In the genomic region with DNA sequence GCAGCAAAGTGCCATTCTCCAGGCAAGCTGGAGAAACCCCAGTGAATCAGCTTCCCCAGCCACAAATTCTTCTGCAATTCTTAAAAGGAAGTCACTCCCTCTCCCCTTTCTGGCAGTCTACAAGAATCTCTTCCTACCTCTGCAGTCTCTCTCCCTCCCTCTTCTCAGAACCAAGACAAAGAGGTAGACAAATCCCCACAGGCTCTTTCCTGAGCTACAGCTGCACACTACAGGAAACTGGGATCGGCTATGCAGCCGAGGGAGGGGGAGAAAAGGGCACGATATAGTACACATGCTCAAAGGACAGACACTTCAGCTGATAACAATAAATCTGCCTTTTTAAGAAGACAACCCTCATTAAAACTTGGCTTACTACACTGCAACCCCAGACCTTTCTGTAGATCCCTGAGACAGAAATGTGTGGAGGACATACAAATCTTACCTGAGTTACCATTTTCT, we compare ENCODE assay signal across 8 mouse cellular contexts.
DNase-seq lines count a peak whose midpoint lies in the region; ATAC-seq and TF ChIP-seq lines count a peak whose summit lies in the region.

No protein-coding gene starts in this region.

- no peaks in the 10 kb centered on the region for H3K27me3 ChIP-seq in C2C12 (ENCODE audit: control insufficient read depth, insufficient read depth, insufficient read length)
- H3K27me3 ChIP-seq in embryonic facial prominence, embryonic 15.5 days, result no peaks in the 10 kb centered on the region
- no peaks in the 10 kb centered on the region for H3K27me3 ChIP-seq in hindbrain, embryonic 13.5 days
- no peaks in the 10 kb centered on the region for H3K27me3 ChIP-seq in liver, embryonic 13.5 days
- no peaks in the 10 kb centered on the region for H3K27me3 ChIP-seq in stomach, embryonic 15.5 days (replicated peaks)

- in situ Hi-C loops in ES-E14 (cut with MboI; ENCODE audit: low sequenced_read_pairs in 2 of 2, unreplicated experiment in 2 of 2), result no loop called here

- H3K9ac ChIP-seq in ES-E14 (ENCODE audit: insufficient read depth, low read depth, low read length, poor library complexity, severe bottlenecking), result peak overlapping the region; percentile 48; the same call in 1 of the 2 replicates
- peak overlapping the region; percentile 39 for H3K9ac ChIP-seq in embryonic facial prominence, embryonic 15.5 days
- H3K9ac ChIP-seq in hindbrain, embryonic 13.5 days, result peak overlapping the region; percentile 94
- peak overlapping the region; percentile 54 for H3K9ac ChIP-seq in liver, embryonic 13.5 days
- H3K9ac ChIP-seq in stomach, embryonic 15.5 days, result peak overlapping the region; percentile 50

- TF ChIP-seq CTCF in C2C12 (IDR thresholded peaks at IDR 0.05; ENCODE audit: control insufficient read depth, insufficient read depth, insufficient read length), result no peak

- H3K9me3 ChIP-seq in ES-E14 (ENCODE audit: control insufficient read depth, insufficient read depth, low read depth, low read length), result no peaks in the 10 kb centered on the region
- H3K9me3 ChIP-seq in embryonic facial prominence, embryonic 15.5 days (replicated peaks), result no peaks in the 10 kb centered on the region
- H3K9me3 ChIP-seq in hindbrain, embryonic 13.5 days, result no peaks in the 10 kb centered on the region
- no peaks in the 10 kb centered on the region for H3K9me3 ChIP-seq in liver, embryonic 13.5 days (replicated peaks)
- no peaks in the 10 kb centered on the region for H3K9me3 ChIP-seq in stomach, embryonic 15.5 days

- H3K4me2 ChIP-seq in embryonic facial prominence, embryonic 15.5 days (replicated peaks), result peak overlapping the region; percentile 60
- H3K4me2 ChIP-seq in hindbrain, embryonic 13.5 days, result peak overlapping the region; percentile 95
- H3K4me2 ChIP-seq in liver, embryonic 13.5 days, result peak overlapping the region; percentile 55
- H3K4me2 ChIP-seq in stomach, embryonic 15.5 days, result peak overlapping the region; percentile 49

- peak; percentile 70; the same call in 1 of the 2 replicates for ATAC-seq in embryonic facial prominence, embryonic 15.5 days (ENCODE audit: insufficient number of reproducible peaks, low FRiP score, low TSS enrichment, low read depth)
- ATAC-seq in hindbrain, embryonic 13.5 days (ENCODE audit: low FRiP score), result peak; percentile 75
- no peak for ATAC-seq in liver, embryonic 13.5 days (ENCODE audit: low read depth)
- ATAC-seq in stomach, embryonic 15.5 days (ENCODE audit: insufficient read depth, low FRiP score, low read depth), result peak; percentile 51; the same call in 1 of the 2 replicates

- 0% methylated on average over 3 of the region's 3 CpGs for WGBS in embryonic facial prominence, embryonic 15.5 days
- 0% methylated on average over 3 of the region's 3 CpGs for WGBS in hindbrain, embryonic 13.5 days
- WGBS in liver, embryonic 13.5 days (ENCODE audit: insufficient replicate concordance), result 0% methylated on average over 3 of the region's 3 CpGs
- 0% methylated on average over 3 of the region's 3 CpGs for WGBS in stomach, embryonic 15.5 days

- peaks cover 73% of the 10 kb centered on the region for H3K79me2 ChIP-seq in C2C12 (ENCODE audit: control insufficient read depth, insufficient read depth)

- peak overlapping the region; percentile 75; the same call in 1 of the 2 replicates for H3K27ac ChIP-seq in ES-E14 (ENCODE audit: insufficient read depth, low read depth, low read length, poor library complexity, severe bottlenecking)
- H3K27ac ChIP-seq in embryonic facial prominence, embryonic 15.5 days (replicated peaks), result peak overlapping the region; percentile 96
- H3K27ac ChIP-seq in hindbrain, embryonic 13.5 days, result peak overlapping the region; percentile 98
- H3K27ac ChIP-seq in liver, embryonic 13.5 days, result peak overlapping the region; percentile 69
- peak overlapping the region; percentile 97 for H3K27ac ChIP-seq in stomach, embryonic 15.5 days

- H3K79me3 ChIP-seq in C2C12 (ENCODE audit: low read depth), result peaks cover 49% of the 10 kb centered on the region

- H3K36me3 ChIP-seq in C2C12 (ENCODE audit: control insufficient read depth, insufficient read depth) (peaks cover 13% of the 10 kb centered on the region), ES-E14 (ENCODE audit: control insufficient read depth, insufficient read depth, low read length, poor library complexity, severe bottlenecking) (no peaks in the 10 kb centered on the region)
- no peaks in the 10 kb centered on the region for H3K36me3 ChIP-seq in embryonic facial prominence, embryonic 15.5 days
- no peaks in the 10 kb centered on the region for H3K36me3 ChIP-seq in hindbrain, embryonic 13.5 days
- H3K36me3 ChIP-seq in liver, embryonic 13.5 days, result no peaks in the 10 kb centered on the region
- no peaks in the 10 kb centered on the region for H3K36me3 ChIP-seq in stomach, embryonic 15.5 days

- H3K4me1 ChIP-seq in ES-E14 (ENCODE audit: control insufficient read depth in 2 of 2, insufficient read depth in 2 of 2, low read length in 2 of 2, poor library complexity in 1 of 2), result peaks cover 8 to 29% of the 10 kb centered on the region in 2 experiments; a peak in 3 of 4 replicates
- peaks cover 55% of the 10 kb centered on the region for H3K4me1 ChIP-seq in embryonic facial prominence, embryonic 15.5 days
- H3K4me1 ChIP-seq in hindbrain, embryonic 13.5 days (replicated peaks), result peaks cover 50% of the 10 kb centered on the region
- peaks cover 36% of the 10 kb centered on the region for H3K4me1 ChIP-seq in liver, embryonic 13.5 days (replicated peaks)
- H3K4me1 ChIP-seq in stomach, embryonic 15.5 days, result peaks cover 46% of the 10 kb centered on the region

- H3ac ChIP-seq in C2C12 (ENCODE audit: control insufficient read depth, insufficient read length, low read depth), result peak overlapping the region; percentile 72

- peak overlapping the region; percentile 52 for H3K4me3 ChIP-seq in C2C12 (ENCODE audit: insufficient read depth, poor library complexity, severe bottlenecking)
- peak overlapping the region; percentile 59 to 63 for H3K4me3 ChIP-seq in ES-E14 (ENCODE audit: insufficient read depth in 1 of 2, low read depth in 1 of 2, low read length in 2 of 2, poor library complexity in 1 of 2, severe bottlenecking in 1 of 2)
- H3K4me3 ChIP-seq in embryonic facial prominence, embryonic 15.5 days (replicated peaks), result peak overlapping the region; percentile 53
- peak overlapping the region; percentile 75 for H3K4me3 ChIP-seq in hindbrain, embryonic 13.5 days
- peak overlapping the region; percentile 53 for H3K4me3 ChIP-seq in liver, embryonic 13.5 days (replicated peaks)
- peak overlapping the region; percentile 62 for H3K4me3 ChIP-seq in stomach, embryonic 15.5 days (replicated peaks)

- peak; percentile 26 for DNase-seq in ES-E14 (ENCODE audit: low read depth, low spot score)
- DNase-seq in liver, embryonic 13.5 days, result no peak
- DNase-seq in gastrocnemius, adult 8-10 months (ENCODE audit: low spot score in 2 of 2), result no peak
- no peak for DNase-seq in ovary, postnatal 10 days (ENCODE audit: low spot score)

TF ChIP-seq in C2C12, 6 proteins besides CTCF, POLR2A, EP300 and RAD21:
- no peak for TF ChIP-seq MAX (IDR thresholded peaks at IDR 0.05)
- TF ChIP-seq CEBPB (IDR thresholded peaks at IDR 0.05; ENCODE audit: low read depth), result no peak
- no peak for TF ChIP-seq FOSL1 (IDR thresholded peaks at IDR 0.05; ENCODE audit: insufficient read depth, low read length, poor library complexity, severe bottlenecking)
- TF ChIP-seq MYOG (IDR thresholded peaks at IDR 0.05; ENCODE audit: control insufficient read depth, extremely low read depth, insufficient read length), result no peak
- no peak for TF ChIP-seq USF1 (IDR thresholded peaks at IDR 0.05; ENCODE audit: low read depth)
- no peak for TF ChIP-seq MYOD1 (IDR thresholded peaks at IDR 0.05; ENCODE audit: control insufficient read depth, insufficient read length, low read depth)

TF ChIP-seq in ES-E14, 5 proteins besides CTCF, POLR2A, EP300 and RAD21:
- TF ChIP-seq ZC3H11A (IDR thresholded peaks at IDR 0.05; ENCODE audit: borderline replicate concordance, low read depth, low read length), result no peak
- no peak for TF ChIP-seq MAFK (IDR thresholded peaks at IDR 0.05; ENCODE audit: insufficient read depth, low read depth, low read length)
- TF ChIP-seq HCFC1 (IDR thresholded peaks at IDR 0.05; ENCODE audit: borderline replicate concordance, insufficient read depth, low read length), result no peak
- no peak for TF ChIP-seq CHD2 (IDR thresholded peaks at IDR 0.05; ENCODE audit: low read depth, low read length)
- no peak for TF ChIP-seq ZNF384 (IDR thresholded peaks at IDR 0.05; ENCODE audit: low read depth, low read length)
TF ChIP-seq in ES-E14: peak in this region for 0.

Comparison
In these comparisons a context has a peak if more than half of its experiments do, and no peak if none do; other contexts are left out.
1. H3K9ac ChIP-seq: peak in every context shown above with its lines; median percentile 94 in hindbrain, embryonic 13.5 days; 54 in liver, embryonic 13.5 days; 50 in stomach, embryonic 15.5 days; 48 in ES-E14; 39 in embryonic facial prominence, embryonic 15.5 days.